Mouse (Mus musculus) midbrain, embryonic 13.5 days (tissue): Measurements from ENCODE around the gene Mrpl28. TPM values are rescaled to one million over a fixed set of nuclear protein-coding genes. Genes with fewer than 3 reads are reported as not detected.

Experiments used
- ATAC-seq: fragments of 200-750 bp; cut with Nextera tagmentation; 2 replicates; pipeline ENCODE4 v1.8.0; 2017; ENCODE audit warnings: mild to moderate bottlenecking, moderate TSS enrichment, moderate library complexity
- H3K27ac ChIP-seq: fragments of 300-500 bp; sonication (generic); 2 replicates; pipeline ENCODE4 v1.5.1; 2015; ENCODE audit warnings: inconsistent platforms, mild to moderate bottlenecking, moderate library complexity
- H3K27me3 ChIP-seq: fragments of 300-500 bp; sonication (generic); 2 replicates; pipeline ENCODE4 v1.6.1; 2015; ENCODE audit warnings: mild to moderate bottlenecking, inconsistent platforms
- H3K36me3 ChIP-seq: fragments of 300-500 bp; sonication (generic); 2 replicates; pipeline ENCODE4 v1.6.1; 2015; ENCODE audit warnings: mild to moderate bottlenecking, inconsistent platforms
- H3K4me1 ChIP-seq: fragments of 300-500 bp; sonication (generic); replicated peaks from 2 replicates; pipeline ENCODE4 v1.6.1; 2015; ENCODE audit warnings: inconsistent platforms
- H3K4me2 ChIP-seq: fragments of 300-500 bp; sonication (generic); replicated peaks from 2 replicates; pipeline ENCODE4 v1.6.1; 2015; ENCODE audit warnings: moderate library complexity, mild to moderate bottlenecking, inconsistent platforms
- H3K4me3 ChIP-seq: fragments of 300-500 bp; sonication (generic); replicated peaks from 2 replicates; pipeline ENCODE4 v1.5.1; 2015; ENCODE audit warnings: mild to moderate bottlenecking, inconsistent platforms
- H3K9ac ChIP-seq: fragments of 300-500 bp; sonication (generic); replicated peaks from 2 replicates; pipeline ENCODE4 v1.6.1; 2015; ENCODE audit warnings: mild to moderate bottlenecking, inconsistent platforms
- H3K9me3 ChIP-seq: fragments of 300-500 bp; sonication (generic); 2 replicates; pipeline ENCODE4 v1.6.1; 2016; ENCODE audit warnings: mild to moderate bottlenecking, inconsistent platforms
- WGBS: fragments of 180-500 bp; shearing (Covaris S2); methylation state at CpG from one replicate; pipeline ENCODE4 v1.1.7; 2015; 5-methylcytosine and 5-hydroxymethylcytosine counted together
- polyA plus RNA-seq: library from polyadenylated mRNA; unstranded; fragments of >200 nt; fragmentation: Nextera tagmentation; extraction: Ambion mirVana; gene quantifications from 2 replicates; pipeline ENCODE4 v1.2.1, GENCODE M21; 2015

The Mrpl28 gene
- polyA plus RNA-seq, 1 experiment from 2014 or later: 191 TPM

- H3K4me1 ChIP-seq: peaks cover 19% of the 10 kb centered on the region
- WGBS: 45% methylated on average over 33 of the region's 33 CpGs
- H3K27ac ChIP-seq: no peak overlapping the region
- peak; percentile 31; the same call in 1 of the 2 replicates for ATAC-seq
- H3K36me3 ChIP-seq: peaks cover under 1% of the 10 kb centered on the region; the same call in 1 of the 2 replicates
- H3K27me3 ChIP-seq: peaks cover 54% of the 10 kb centered on the region
- H3K4me2 ChIP-seq: no peak overlapping the region
- H3K4me3 ChIP-seq: no peak overlapping the region
- H3K9me3 ChIP-seq: no peaks in the 10 kb centered on the region
- no peak overlapping the region for H3K9ac ChIP-seq
Measured at GRCm38 (mm10) chr17:26119766-26120710, 3.3 kb upstream of the Mrpl28 start.

- no peaks in the 10 kb centered on the region for H3K9me3 ChIP-seq
- H3K9ac ChIP-seq: no peak overlapping the region; the same call in 1 of the 2 replicates
- peak; percentile 21 for ATAC-seq
- peaks cover 28% of the 10 kb centered on the region for H3K27me3 ChIP-seq
- H3K36me3 ChIP-seq: peaks cover 24% of the 10 kb centered on the region
- H3K4me3 ChIP-seq: no peak overlapping the region
- peaks cover 23% of the 10 kb centered on the region for H3K4me1 ChIP-seq
- WGBS: 51% methylated on average over 5 of the region's 5 CpGs
- no peak overlapping the region for H3K4me2 ChIP-seq
- no peak overlapping the region for H3K27ac ChIP-seq
Measured at GRCm38 (mm10) chr17:26122431-26123140, 714 bp upstream of the Mrpl28 start.

GRCm38 (mm10) chr17:26124560-26124959 lies 1.3 kb downstream of the Mrpl28 start:
- peaks cover 23% of the 10 kb centered on the region for H3K4me1 ChIP-seq
- peaks cover 15% of the 10 kb centered on the region for H3K27me3 ChIP-seq
- H3K36me3 ChIP-seq: peaks cover 44% of the 10 kb centered on the region
- peak overlapping the region; percentile 93 for H3K4me2 ChIP-seq
- ATAC-seq: no peak
- WGBS: 85% methylated on average over 7 of the region's 7 CpGs
- no peaks in the 10 kb centered on the region for H3K9me3 ChIP-seq
- H3K9ac ChIP-seq: peak overlapping the region; percentile 81
- H3K27ac ChIP-seq: no peak overlapping the region
- peak overlapping the region; percentile 75 for H3K4me3 ChIP-seq

- no peak for ATAC-seq
- H3K36me3 ChIP-seq: peaks cover 50% of the 10 kb centered on the region
- H3K4me2 ChIP-seq: 0 out of 2 replicates have a peak overlapping the region, but pooled peaks have one; percentile 9
Measured at GRCm38 (mm10) chr17:26125226-26125625, 1.9 kb downstream of the Mrpl28 start.

GRCm38 (mm10) chr17:26131062-26131732 lies 7.9 kb downstream of the Mrpl28 start:
- peak overlapping the region; percentile 64 for H3K4me2 ChIP-seq
- H3K4me1 ChIP-seq: peaks cover 38% of the 10 kb centered on the region
- peaks cover 25% of the 10 kb centered on the region; the same call in 1 of the 2 replicates for H3K27me3 ChIP-seq
- H3K4me3 ChIP-seq: peak overlapping the region; percentile 50
- H3K9me3 ChIP-seq: no peaks in the 10 kb centered on the region
- peak; percentile 83 for ATAC-seq
- peak overlapping the region; percentile 92 for H3K27ac ChIP-seq
- WGBS: 42% methylated on average over 18 of the region's 18 CpGs
- H3K36me3 ChIP-seq: peaks cover 54% of the 10 kb centered on the region
- peak overlapping the region; percentile 72 for H3K9ac ChIP-seq

More at GRCm38 (mm10) chr17:26125226-26125625, 1.9 kb downstream of the Mrpl28 start:
- Histone ChIP-seq H3K4me3 (no peak overlapping the region), H3K27me3 (peaks cover 14% of the 10 kb centered on the region; the same call in 1 of the 2 replicates), H3K4me1 (peaks cover 22% of the 10 kb centered on the region), H3K9ac (no peak overlapping the region), H3K27ac (no peak overlapping the region), H3K9me3 (no peaks in the 10 kb centered on the region)
- 92% methylated on average over 10 of the region's 10 CpGs for WGBS

- Histone ChIP-seq H3K9ac (peak overlapping the region; percentile 72), H3K27ac (peak overlapping the region; percentile 92), H3K4me1 (peaks cover 38% of the 10 kb centered on the region), H3K27me3 (peaks cover 27% of the 10 kb centered on the region; the same call in 1 of the 2 replicates), H3K36me3 (peaks cover 45% of the 10 kb centered on the region), H3K4me3 (peak overlapping the region; percentile 50), H3K4me2 (peak overlapping the region; percentile 64), H3K9me3 (no peaks in the 10 kb centered on the region)
- ATAC-seq: peak; percentile 69
- 37% methylated on average over 18 of the region's 18 CpGs for WGBS
Measured at GRCm38 (mm10) chr17:26131856-26132853, 8.9 kb downstream of the Mrpl28 start.

- Histone ChIP-seq H3K4me1 (peaks cover 54% of the 10 kb centered on the region), H3K9me3 (no peaks in the 10 kb centered on the region), H3K27ac (no peak overlapping the region), H3K4me3 (no peak overlapping the region; the same call in 1 of the 2 replicates), H3K9ac (peak overlapping the region; percentile 99; the same call in 1 of the 2 replicates), H3K4me2 (0 out of 2 replicates have a peak overlapping the region, but pooled peaks have one; percentile 79), H3K27me3 (peaks cover 21% of the 10 kb centered on the region; the same call in 1 of the 2 replicates), H3K36me3 (peaks cover 5% of the 10 kb centered on the region; the same call in 1 of the 2 replicates)
- ATAC-seq: no peak
- 91% methylated on average over 11 of the region's 11 CpGs for WGBS
Measured at GRCm38 (mm10) chr17:26137106-26137750, 13.9 kb downstream of the Mrpl28 start.

- ATAC-seq: no peak
- Histone ChIP-seq H3K4me2 (peak overlapping the region; percentile 79), H3K9me3 (no peaks in the 10 kb centered on the region), H3K36me3 (peaks cover 10% of the 10 kb centered on the region), H3K27ac (peak overlapping the region; percentile 95), H3K4me3 (peak overlapping the region; percentile 95), H3K27me3 (peaks cover 21% of the 10 kb centered on the region; the same call in 1 of the 2 replicates), H3K4me1 (peaks cover 49% of the 10 kb centered on the region), H3K9ac (peak overlapping the region; percentile 99)
- 86% methylated on average over 2 of the region's 2 CpGs for WGBS
Measured at GRCm38 (mm10) chr17:26137751-26138130, 14.4 kb downstream of the Mrpl28 start.

GRCm38 (mm10) chr17:26138239-26138836 lies 15.0 kb downstream of the Mrpl28 start, which contains the start of gene Axin1:
Gene Axin1, plus strand, starts transcription at chr17:26138688.
- peaks cover 21% of the 10 kb centered on the region; the same call in 1 of the 2 replicates for H3K27me3 ChIP-seq
- H3K27ac ChIP-seq: peak within 1 kb of the TSS; percentile 95
- H3K9ac ChIP-seq: peak within 1 kb of the TSS; percentile 99
- H3K36me3 ChIP-seq: peaks cover 16% of the 10 kb centered on the region
- peak; percentile 98 for ATAC-seq
- peaks cover 45% of the 10 kb centered on the region for H3K4me1 ChIP-seq
- H3K4me2 ChIP-seq: peak within 1 kb of the TSS; percentile 79
- peak within 1 kb of the TSS; percentile 95 for H3K4me3 ChIP-seq
- H3K9me3 ChIP-seq: no peaks in the 10 kb centered on the region
- WGBS: under 1% methylated on average over 42 of the region's 42 CpGs
